Mouse (Mus musculus) gastrocnemius, postnatal 10 days (tissue): ENCODE results near the gene Slc39a11. TPM values are rescaled to one million over a fixed set of nuclear protein-coding genes. Genes with fewer than 3 reads are reported as not detected.

ENCODE experiments used
- DNase-seq: peaks from one replicate; pipeline ENCODE4 v3.0.0; 2021; ENCODE audit warnings: mixed read lengths
- total RNA-seq, 2 experiments: library from RNA; stranded (reverse); gene quantifications; 2 replicates each; pipeline ENCODE4 v1.2.3; 2021

Slc39a11 gene
- total RNA-seq, 2 experiments from 2014 or later, result 4.9 to 7.2 TPM

GRCm38 (mm10) chr11:113284951-113285741 is 364.7 kb downstream of the Slc39a11 start:
- DNase-seq, result no peak

- peak; percentile 28 for DNase-seq
These were observed 366.5 kb downstream of the Slc39a11 start for GRCm38 (mm10) chr11:113283376-113283811.

GRCm38 (mm10) chr11:113278238-113278637 is 371.6 kb downstream of the Slc39a11 start:
- no peak for DNase-seq

DNA sequence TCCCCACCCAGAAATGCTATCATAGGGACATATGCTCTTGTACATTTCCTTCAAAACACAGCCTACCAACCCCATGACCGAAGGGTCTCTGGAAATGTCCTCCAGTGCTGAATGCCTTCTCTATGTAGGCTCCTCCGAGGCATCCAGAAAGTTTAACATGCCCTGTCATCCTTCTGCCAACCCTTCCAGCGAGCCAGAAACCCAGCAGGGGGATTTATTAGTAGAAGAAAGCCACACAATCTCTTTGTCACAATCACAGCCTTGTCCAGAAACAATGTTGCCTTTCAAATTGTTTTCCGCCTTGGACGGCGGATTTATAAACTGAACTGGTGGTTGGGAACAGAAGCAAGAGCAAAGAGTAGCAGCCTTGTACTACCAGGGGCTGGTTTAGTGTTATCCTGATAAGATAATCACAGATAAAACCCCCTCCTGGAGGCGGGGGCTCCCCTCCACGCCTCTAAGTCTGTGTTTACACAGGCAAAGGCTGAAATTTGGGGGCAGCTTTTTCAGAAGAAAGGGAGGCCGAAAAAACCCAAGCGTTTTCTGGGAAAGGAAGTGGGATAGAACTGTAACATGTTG is 372.8 kb downstream of the Slc39a11 start:
- no peak for DNase-seq

DNA sequence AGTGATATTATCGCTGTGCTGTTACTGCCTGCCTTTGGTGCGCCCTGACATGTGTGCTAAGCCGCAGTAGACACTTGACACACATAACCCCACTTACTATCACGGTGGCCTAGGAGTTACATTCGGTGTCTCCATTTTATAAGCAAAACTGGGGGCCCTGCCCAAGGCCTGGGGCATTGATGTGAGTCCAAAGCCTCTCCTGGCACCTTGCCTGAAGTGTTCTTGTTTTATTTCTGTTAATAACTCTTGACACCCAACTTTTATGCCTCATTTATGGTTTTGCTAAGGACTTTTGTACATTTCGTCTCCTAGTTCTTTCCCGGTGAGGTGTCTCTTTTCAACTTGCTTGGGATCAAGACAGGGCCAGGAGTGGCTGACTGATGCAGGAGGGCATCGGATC is 373.4 kb downstream of the Slc39a11 start:
- DNase-seq, result no peak

GRCm38 (mm10) chr11:113274037-113274436 is 375.8 kb downstream of the Slc39a11 start:
- DNase-seq, result no peak

- DNase-seq, result no peak
These were observed 378.0 kb downstream of the Slc39a11 start for GRCm38 (mm10) chr11:113271857-113272256.

DNA sequence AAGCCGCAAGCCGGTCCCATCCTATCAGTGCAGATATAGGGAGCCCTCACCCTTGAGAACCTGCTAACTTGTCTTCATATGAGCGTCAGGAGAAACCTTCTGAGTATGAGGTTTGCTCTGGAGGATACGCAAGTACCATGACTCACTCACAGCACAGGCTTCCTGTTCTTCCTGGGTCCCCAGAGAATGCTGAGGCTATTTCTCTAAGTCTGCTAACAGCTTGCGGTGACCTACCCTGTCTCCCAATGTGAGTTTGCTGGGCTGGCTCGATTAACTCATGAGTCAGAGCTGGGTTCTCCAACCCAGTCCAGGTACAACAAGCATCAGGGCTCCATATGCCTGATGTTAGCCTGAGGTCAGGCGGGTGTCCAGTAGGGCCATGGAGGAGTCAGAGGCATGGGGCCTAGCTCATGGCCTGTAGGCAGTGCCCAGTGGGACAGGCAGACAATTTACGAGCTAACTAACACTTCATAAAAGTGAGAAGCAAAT is 381.0 kb downstream of the Slc39a11 start:
- DNase-seq, result no peak

DNA sequence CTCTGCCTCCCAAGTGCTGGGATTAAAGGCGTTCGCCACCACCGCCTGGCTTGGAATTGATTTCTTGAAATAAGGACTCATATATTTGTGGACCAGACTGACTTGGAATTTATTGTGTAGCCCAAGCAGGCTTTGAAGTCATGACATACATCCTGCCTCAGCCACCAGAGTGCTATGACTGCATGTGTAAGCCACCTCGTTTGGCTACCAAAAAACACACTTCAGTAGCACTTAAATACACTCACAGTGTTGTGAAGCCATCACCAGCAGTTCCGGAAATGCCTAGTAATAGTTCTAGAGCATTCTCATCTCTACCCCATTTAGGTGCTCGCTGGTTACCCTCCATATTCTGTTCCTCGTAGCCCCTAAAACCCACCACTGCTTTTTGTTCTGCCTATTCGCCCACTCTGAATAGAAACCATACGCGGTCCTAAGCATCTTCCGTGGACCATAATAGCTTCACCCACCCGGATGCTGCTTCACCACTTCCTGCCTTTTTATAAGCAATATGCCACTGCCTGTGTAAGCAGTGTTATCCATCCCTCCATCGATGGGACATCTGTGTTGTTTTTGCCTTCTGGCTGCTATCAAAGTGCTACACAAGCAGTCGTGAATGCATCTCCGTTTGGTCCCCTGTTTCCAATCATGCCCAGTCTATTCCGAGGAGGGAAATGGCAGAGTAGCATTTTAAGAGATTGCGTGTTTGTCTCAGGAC is 382.2 kb downstream of the Slc39a11 start:
- no peak for DNase-seq

- no peak for DNase-seq
These were observed 383.2 kb downstream of the Slc39a11 start for GRCm38 (mm10) chr11:113266706-113267105.

GRCm38 (mm10) chr11:113265567-113265966 is 384.3 kb downstream of the Slc39a11 start:
- DNase-seq, result no peak

GRCm38 (mm10) chr11:113263971-113264370 is 385.9 kb downstream of the Slc39a11 start:
- no peak for DNase-seq

DNA sequence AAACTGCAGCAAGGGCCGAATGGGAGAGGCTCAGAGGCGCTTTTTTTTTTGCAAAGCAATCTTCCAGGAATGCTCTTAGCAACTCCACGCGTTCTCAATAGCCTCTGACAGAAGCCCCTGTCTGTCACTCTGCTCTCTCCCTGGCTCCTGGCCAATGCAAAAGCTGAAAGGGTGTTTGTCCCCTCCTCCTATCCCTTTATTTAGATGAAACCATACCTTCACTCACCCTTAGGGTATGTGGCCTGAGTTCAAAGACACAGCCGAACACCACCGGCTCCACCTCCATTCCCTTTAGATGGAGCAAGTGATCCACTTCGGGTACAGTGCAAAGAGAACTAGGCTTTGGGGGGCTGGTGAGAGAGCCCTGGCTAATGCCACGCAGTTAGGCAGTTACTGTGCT is 387.8 kb downstream of the Slc39a11 start:
- DNase-seq, result no peak

DNA sequence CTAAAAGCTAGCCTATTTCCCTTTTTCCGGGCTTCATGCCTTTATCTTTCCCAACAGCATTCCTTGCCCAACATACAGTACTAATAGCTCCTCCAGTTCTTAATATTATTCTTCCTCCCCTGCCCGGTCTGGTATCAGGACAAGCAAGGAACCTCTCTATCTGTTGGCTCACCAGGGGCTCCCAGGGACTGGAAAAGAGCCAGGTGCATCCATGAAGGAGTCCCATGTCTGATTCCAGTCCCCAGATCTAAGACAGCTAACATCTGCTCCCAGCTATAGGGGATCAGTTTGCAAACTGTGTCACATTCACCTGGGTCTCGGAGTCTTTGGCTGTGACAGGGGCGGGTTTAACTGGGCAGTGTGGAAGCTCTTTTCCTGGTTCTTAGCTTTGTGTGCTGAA is 388.5 kb downstream of the Slc39a11 start:
- no peak for DNase-seq

GRCm38 (mm10) chr11:113259712-113260382 is 390.0 kb downstream of the Slc39a11 start:
- DNase-seq, result no peak

- DNase-seq, result no peak
These were observed 391.9 kb downstream of the Slc39a11 start for GRCm38 (mm10) chr11:113258016-113258415.

DNA sequence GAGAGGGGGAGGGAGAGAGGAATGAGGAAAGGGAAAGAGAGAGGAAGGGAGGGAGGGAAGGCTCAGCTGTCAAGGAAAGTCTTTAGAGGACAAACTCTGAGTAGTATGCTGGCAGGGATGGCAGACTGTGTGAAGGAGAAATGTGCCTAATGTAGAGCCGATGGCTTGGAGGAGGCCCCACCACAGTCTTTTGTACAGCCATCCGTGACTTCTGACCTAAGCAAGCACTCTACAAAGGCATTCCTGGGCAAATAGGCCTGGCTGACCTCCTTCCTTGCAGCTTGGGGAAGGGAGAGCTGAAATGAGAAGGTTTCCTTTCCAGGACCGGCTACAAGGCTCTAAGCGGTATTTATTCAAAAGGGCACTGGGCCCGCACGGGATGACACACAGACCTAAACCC is 395.2 kb downstream of the Slc39a11 start:
- no peak for DNase-seq

DNA sequence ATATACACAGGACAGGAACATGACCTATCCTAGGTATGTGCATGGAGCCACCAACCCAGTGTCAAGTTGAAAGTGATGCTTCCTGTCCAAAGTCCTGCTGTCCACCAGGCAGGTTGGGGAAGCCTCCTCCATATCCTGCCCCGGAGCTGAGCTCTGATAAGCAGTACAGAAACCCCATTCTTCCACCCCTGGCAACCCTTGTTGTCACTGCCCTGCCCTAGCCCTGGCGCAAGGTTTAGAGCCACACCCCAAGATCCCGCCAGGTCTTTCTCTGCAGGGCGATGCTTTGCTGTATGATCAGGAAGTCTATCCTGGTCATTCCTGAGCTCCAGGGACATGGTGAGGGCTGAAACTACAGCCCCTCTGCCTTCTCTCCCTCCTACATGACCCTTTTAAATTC is 396.7 kb downstream of the Slc39a11 start:
- DNase-seq, result no peak

GRCm38 (mm10) chr11:113251172-113251571 is 398.7 kb downstream of the Slc39a11 start:
- no peak for DNase-seq

DNA sequence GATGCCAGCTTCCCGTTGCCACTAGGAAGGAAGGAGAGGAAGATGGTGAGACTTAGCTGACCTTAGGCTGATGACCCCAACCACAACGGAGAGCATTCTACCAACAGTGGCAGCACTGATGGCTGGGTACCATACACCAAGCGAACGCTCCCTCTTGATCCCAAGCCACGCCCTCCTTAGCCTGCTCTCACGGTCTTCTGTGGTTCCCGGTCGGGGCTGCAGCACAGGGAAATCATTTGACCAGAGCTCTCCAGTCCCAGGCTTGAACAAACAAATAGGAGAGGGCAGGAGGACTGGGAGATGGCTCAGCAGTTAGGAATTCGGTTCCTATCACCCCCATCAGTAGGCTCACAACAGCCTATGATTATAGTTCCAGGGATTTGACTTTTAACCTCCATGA is 403.4 kb downstream of the Slc39a11 start:
- DNase-seq, result no peak

DNA sequence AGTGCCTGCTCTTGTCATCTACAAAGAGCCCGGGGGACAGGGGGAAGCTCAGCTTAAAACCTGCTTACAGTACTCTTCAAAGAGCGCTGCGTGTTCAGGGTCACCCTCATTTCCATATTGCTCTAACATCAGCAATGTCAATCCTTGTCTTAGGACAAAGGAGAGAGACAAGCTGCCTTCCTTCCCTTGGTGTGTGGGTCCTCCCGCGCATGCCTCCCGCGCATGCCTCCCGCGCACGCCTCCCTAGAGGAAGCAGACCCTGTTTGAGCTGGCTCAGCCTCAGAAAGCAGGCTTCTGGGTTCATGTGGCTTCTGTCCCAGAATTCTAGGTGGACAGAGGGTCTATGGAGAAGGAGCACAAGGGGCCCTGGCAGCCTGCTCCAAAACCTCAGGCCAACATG is 404.2 kb downstream of the Slc39a11 start:
- no peak for DNase-seq

GRCm38 (mm10) chr11:113234432-113234831 is 415.4 kb downstream of the Slc39a11 start:
- no peak for DNase-seq

- DNase-seq, result no peak
These were observed 417.8 kb downstream of the Slc39a11 start for GRCm38 (mm10) chr11:113232049-113232448.
